Mouse (Mus musculus) heart, embryonic 12.5 days (tissue): ENCODE data around the gene Slc39a1. TPM values are rescaled to one million over a fixed set of nuclear protein-coding genes. Genes with fewer than 3 reads are reported as not detected.

Source experiments
- ATAC-seq: fragments of 200-750 bp; cut with Nextera tagmentation; 2 replicates; pipeline ENCODE4 v1.8.0; 2017; ENCODE audit warnings: moderate TSS enrichment, moderate library complexity; ENCODE audit not compliant: insufficient number of reproducible peaks, low FRiP score
- H3K27ac ChIP-seq: fragments of 300-500 bp; sonication (generic); 2 replicates; pipeline ENCODE4 v1.5.1; 2016; ENCODE audit warnings: mild to moderate bottlenecking, moderate library complexity; ENCODE audit not compliant: poor library complexity, severe bottlenecking
- H3K27me3 ChIP-seq: fragments of 300-500 bp; sonication (generic); replicated peaks from 2 replicates; pipeline ENCODE4 v1.6.1; 2016; ENCODE audit warnings: mild to moderate bottlenecking, moderate library complexity
- H3K36me3 ChIP-seq: fragments of 300-500 bp; sonication (generic); 2 replicates; pipeline ENCODE4 v1.6.1; 2016; ENCODE audit warnings: mild to moderate bottlenecking, moderate library complexity
- H3K4me1 ChIP-seq: fragments of 300-500 bp; sonication (generic); replicated peaks from 2 replicates; pipeline ENCODE4 v1.6.1; 2016; ENCODE audit warnings: mild to moderate bottlenecking
- H3K4me2 ChIP-seq: fragments of 300-500 bp; sonication (generic); 2 replicates; pipeline ENCODE4 v1.6.1; 2016; ENCODE audit warnings: mild to moderate bottlenecking, moderate library complexity
- H3K4me3 ChIP-seq: fragments of 300-500 bp; sonication (generic); 2 replicates; pipeline ENCODE4 v1.5.1; 2016; ENCODE audit warnings: mild to moderate bottlenecking
- H3K9ac ChIP-seq: fragments of 300-500 bp; sonication (generic); 2 replicates; pipeline ENCODE4 v1.6.1; 2016; ENCODE audit warnings: mild to moderate bottlenecking, moderate library complexity
- H3K9me3 ChIP-seq: fragments of 300-500 bp; sonication (generic); replicated peaks from 2 replicates; pipeline ENCODE4 v1.6.1; 2016; ENCODE audit warnings: mild to moderate bottlenecking, moderate library complexity
- WGBS: fragments of 180-500 bp; shearing (Covaris S2); methylation state at CpG from one replicate; pipeline ENCODE4 v1.1.7; 2016; 5-methylcytosine and 5-hydroxymethylcytosine counted together
- polyA plus RNA-seq: library from polyadenylated mRNA; unstranded; fragments of >200 nt; fragmentation: Nextera tagmentation; extraction: Ambion mirVana; gene quantifications from 2 replicates; pipeline ENCODE4 v1.2.1, GENCODE M21; 2016

Slc39a1 gene
- 63.5 and 67.8 TPM in 2 replicates for polyA plus RNA-seq

GRCm38 (mm10) chr3:90247960-90248745 lies at the start of gene Slc39a1:
Gene Slc39a1, plus strand, starts transcription at chr3:90248172.
- peak within 1 kb of the TSS; percentile 83 for H3K9ac ChIP-seq

GRCm38 (mm10) chr3:90202884-90203283 lies 45.1 kb upstream of the Slc39a1 start:
- no peak for ATAC-seq
- Histone ChIP-seq H3K4me1 (peaks cover 6% of the 10 kb centered on the region), H3K36me3 (peaks cover 15% of the 10 kb centered on the region), H3K9me3 (no peaks in the 10 kb centered on the region), H3K9ac (no peak overlapping the region), H3K27me3 (no peaks in the 10 kb centered on the region), H3K4me3 (no peak overlapping the region), H3K27ac (no peak overlapping the region), H3K4me2 (no peak overlapping the region)
- WGBS = 66% methylated on average over 1 of the region's 1 CpGs

More at GRCm38 (mm10) chr3:90247960-90248745, at the start of gene Slc39a1:
- Histone ChIP-seq H3K4me2 (peak within 1 kb of the TSS; percentile 83), H3K27me3 (no peaks in the 10 kb centered on the region), H3K9me3 (no peaks in the 10 kb centered on the region), H3K27ac (peak within 1 kb of the TSS; percentile 94), H3K4me3 (peak within 1 kb of the TSS; percentile 68), H3K4me1 (peaks cover 28% of the 10 kb centered on the region), H3K36me3 (peaks cover 19% of the 10 kb centered on the region)
- ATAC-seq = peak; percentile 94
- WGBS = under 1% methylated on average over 44 of the region's 44 CpGs

GRCm38 (mm10) chr3:90203619-90204018 lies 44.4 kb upstream of the Slc39a1 start:
- Histone ChIP-seq H3K4me3 (no peak overlapping the region), H3K27ac (peak overlapping the region; percentile 57), H3K4me2 (no peak overlapping the region), H3K4me1 (peaks cover 6% of the 10 kb centered on the region), H3K9ac (no peak overlapping the region), H3K9me3 (no peaks in the 10 kb centered on the region), H3K36me3 (peaks cover 23% of the 10 kb centered on the region), H3K27me3 (no peaks in the 10 kb centered on the region)
- WGBS = 32% methylated on average over 5 of the region's 5 CpGs
- no peak for ATAC-seq

- no peak for ATAC-seq
- H3K4me2 ChIP-seq = no peak overlapping the region
- no peak overlapping the region for H3K9ac ChIP-seq
- H3K27me3 ChIP-seq = no peaks in the 10 kb centered on the region
- no peaks in the 10 kb centered on the region for H3K9me3 ChIP-seq
- peaks cover 32% of the 10 kb centered on the region for H3K36me3 ChIP-seq
- peaks cover 9% of the 10 kb centered on the region for H3K4me1 ChIP-seq
- no peak overlapping the region for H3K27ac ChIP-seq
- H3K4me3 ChIP-seq = no peak overlapping the region
- WGBS = 90% methylated on average over 2 of the region's 2 CpGs
Observed at GRCm38 (mm10) chr3:90204582-90204981, 43.4 kb upstream of the Slc39a1 start.

- peak overlapping the region; percentile 46; the same call in 1 of the 2 replicates for H3K27ac ChIP-seq
- no peak overlapping the region for H3K9ac ChIP-seq
- no peak overlapping the region for H3K4me2 ChIP-seq
- no peak for ATAC-seq
- H3K27me3 ChIP-seq = no peaks in the 10 kb centered on the region
- H3K36me3 ChIP-seq = peaks cover 63% of the 10 kb centered on the region
- 80% methylated on average over 2 of the region's 2 CpGs for WGBS
- no peak overlapping the region for H3K4me3 ChIP-seq
- peaks cover 25% of the 10 kb centered on the region for H3K4me1 ChIP-seq
- no peaks in the 10 kb centered on the region for H3K9me3 ChIP-seq
Observed at GRCm38 (mm10) chr3:90208662-90209061, 39.3 kb upstream of the Slc39a1 start.

- WGBS = 90% methylated on average over 5 of the region's 5 CpGs
- ATAC-seq = no peak
- Histone ChIP-seq H3K9ac (no peak overlapping the region), H3K4me1 (peaks cover 29% of the 10 kb centered on the region), H3K27me3 (no peaks in the 10 kb centered on the region), H3K36me3 (peaks cover 63% of the 10 kb centered on the region), H3K9me3 (no peaks in the 10 kb centered on the region), H3K4me2 (no peak overlapping the region), H3K27ac (no peak overlapping the region), H3K4me3 (no peak overlapping the region)
Observed at GRCm38 (mm10) chr3:90209908-90210566, 37.9 kb upstream of the Slc39a1 start.

- peak overlapping the region; percentile 50; the same call in 1 of the 2 replicates for H3K9ac ChIP-seq
- H3K27me3 ChIP-seq = no peaks in the 10 kb centered on the region
- H3K27ac ChIP-seq = peak overlapping the region; percentile 47
- H3K4me2 ChIP-seq = peak overlapping the region; percentile 97
- peaks cover 54% of the 10 kb centered on the region for H3K36me3 ChIP-seq
- ATAC-seq = no peak
- peak overlapping the region; percentile 88 for H3K4me3 ChIP-seq
- WGBS = 62% methylated on average over 13 of the region's 13 CpGs
- H3K4me1 ChIP-seq = peaks cover 29% of the 10 kb centered on the region
- no peaks in the 10 kb centered on the region for H3K9me3 ChIP-seq
Observed at GRCm38 (mm10) chr3:90211475-90212398, 36.2 kb upstream of the Slc39a1 start.

- ATAC-seq = no peak
- Histone ChIP-seq H3K4me3 (peak overlapping the region; percentile 88), H3K4me2 (peak overlapping the region; percentile 97), H3K9me3 (no peaks in the 10 kb centered on the region), H3K9ac (peak overlapping the region; percentile 91), H3K36me3 (peaks cover 49% of the 10 kb centered on the region), H3K27ac (peak overlapping the region; percentile 86), H3K4me1 (peaks cover 29% of the 10 kb centered on the region), H3K27me3 (no peaks in the 10 kb centered on the region)
- WGBS = 12% methylated on average over 5 of the region's 5 CpGs
Observed at GRCm38 (mm10) chr3:90212723-90213122, 35.2 kb upstream of the Slc39a1 start.

- H3K27me3 ChIP-seq = no peaks in the 10 kb centered on the region
- no peaks in the 10 kb centered on the region for H3K9me3 ChIP-seq
- peak; percentile 92 for ATAC-seq
- WGBS = under 1% methylated on average over 42 of the region's 42 CpGs
- H3K27ac ChIP-seq = peak within 1 kb of the TSS; percentile 86
- peaks cover 42% of the 10 kb centered on the region for H3K36me3 ChIP-seq
- H3K4me3 ChIP-seq = peak within 1 kb of the TSS; percentile 88
- H3K4me1 ChIP-seq = peaks cover 29% of the 10 kb centered on the region
- H3K9ac ChIP-seq = peak within 1 kb of the TSS; percentile 91
- peak within 1 kb of the TSS; percentile 97 for H3K4me2 ChIP-seq
Observed at GRCm38 (mm10) chr3:90213377-90213866, 34.5 kb upstream of the Slc39a1 start, which contains the start of the genes Rps27 and Rab13. Gene Rps27, minus strand, starts transcription at chr3:90213651. Gene Rab13, plus strand, starts transcription at chr3:90213695.

GRCm38 (mm10) chr3:90213956-90214684 lies 33.9 kb upstream of the Slc39a1 start:
- WGBS = 14% methylated on average over 12 of the region's 12 CpGs
- ATAC-seq = no peak
- no peak overlapping the region for H3K9ac ChIP-seq

More at GRCm38 (mm10) chr3:90213956-90214684, 33.9 kb upstream of the Slc39a1 start:
- Histone ChIP-seq H3K4me2 (peak overlapping the region; percentile 73), H3K27me3 (no peaks in the 10 kb centered on the region), H3K4me1 (peaks cover 26% of the 10 kb centered on the region), H3K4me3 (peak overlapping the region; percentile 88), H3K27ac (0 out of 2 replicates have a peak overlapping the region, but pooled peaks have one; percentile 86), H3K9me3 (no peaks in the 10 kb centered on the region), H3K36me3 (peaks cover 35% of the 10 kb centered on the region)
